Mouse (Mus musculus): ENCODE results near the gene Gm13124. TPM values are rescaled to one million over a fixed set of nuclear protein-coding genes. Genes with fewer than 3 reads are reported as not detected.

Gene Gm13124
- not detected in 2 replicates for polyA plus RNA-seq (2012; rRNA removed)

GRCm38 (mm10) chr4:144565034-144565433 is at the start of gene Gm13124:
Gene Gm13124, minus strand, starts transcription at chr4:144565134.

GRCm38 (mm10) chr4:144613407-144613806 is 48.5 kb upstream of the Gm13124 start, which contains the start of gene Aadacl4:
Gene Aadacl4, plus strand, starts transcription at chr4:144613707.

GRCm38 (mm10) chr4:144519522-144519921 is 45.4 kb downstream of the Gm13124 start, which contains the start of gene 9430007A20Rik:
Gene 9430007A20Rik, plus strand, starts transcription at chr4:144519822.

Other genes starting within 250 kb of the Gm13124 start
- not detected in 2 replicates for gene Gm13128, start 234.9 kb downstream of the Gm13124 start, polyA plus RNA-seq (2012; rRNA removed)
- not detected in 2 replicates for gene Gm13119, start 207.2 kb downstream of the Gm13124 start, polyA plus RNA-seq (2012; rRNA removed)
- gene Pramef20, start 187.2 kb downstream of the Gm13124 start, polyA plus RNA-seq (2012; rRNA removed) = not detected in 2 replicates
- gene Pramef12, start 156.7 kb downstream of the Gm13124 start, polyA plus RNA-seq (2012; rRNA removed) = not detected in 2 replicates
- not detected in 2 replicates for gene 1700012P22Rik, start 126.4 kb downstream of the Gm13124 start, polyA plus RNA-seq (2012; rRNA removed)
- gene Gm9944, start 111.8 kb downstream of the Gm13124 start, polyA plus RNA-seq (2012; rRNA removed) = not detected in 2 replicates
- not detected in 2 replicates for gene Aadacl3, start 101.4 kb downstream of the Gm13124 start, polyA plus RNA-seq (2012; rRNA removed)
- gene 9430007A20Rik, start 45.3 kb downstream of the Gm13124 start, polyA plus RNA-seq (2012; rRNA removed) = not detected in 2 replicates
- not detected in 2 replicates for gene Aadacl4, start 48.6 kb upstream of the Gm13124 start, polyA plus RNA-seq (2012; rRNA removed)
- not detected in 2 replicates for gene Gm436, start 121.2 kb upstream of the Gm13124 start, polyA plus RNA-seq (2012; rRNA removed)
- gene Gm13178, start 156.3 kb upstream of the Gm13124 start, polyA plus RNA-seq (2012; rRNA removed) = not detected in 2 replicates
- not detected in 2 replicates for gene Gm438, start 221.4 kb upstream of the Gm13124 start, polyA plus RNA-seq (2012; rRNA removed)